Mouse (Mus musculus): ENCODE results near the gene Mbd3l2.

DNA sequence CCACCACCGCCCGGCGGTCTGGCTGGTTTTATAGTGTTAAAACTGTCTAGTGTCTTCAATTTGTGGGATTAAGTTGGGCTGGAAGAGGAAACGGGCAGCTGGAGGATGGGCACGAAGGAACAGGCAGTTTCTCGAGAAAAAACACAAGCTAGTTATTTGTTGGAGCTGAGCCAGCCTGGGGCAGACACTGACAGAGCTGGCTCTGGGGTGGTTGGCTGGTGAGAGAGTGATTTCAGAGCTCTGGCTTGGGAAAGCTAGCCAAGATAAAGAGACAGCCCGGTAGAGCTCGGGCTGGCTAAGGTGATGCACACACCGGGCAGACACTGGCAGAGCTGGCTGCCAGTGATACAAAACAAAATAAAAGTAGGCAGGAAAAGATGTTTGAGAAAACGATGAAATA lies 1.2 kb downstream of the Mbd3l2 start:
- TF ChIP-seq CTCF (IDR thresholded peaks at IDR 0.05; ENCODE audit: low read depth) (no peak), EP300 (IDR thresholded peaks at IDR 0.05; ENCODE audit: low read depth) (no peak)
